Mouse (Mus musculus): ENCODE results near the gene Ksr2.

Gene Ksr2

DNA sequence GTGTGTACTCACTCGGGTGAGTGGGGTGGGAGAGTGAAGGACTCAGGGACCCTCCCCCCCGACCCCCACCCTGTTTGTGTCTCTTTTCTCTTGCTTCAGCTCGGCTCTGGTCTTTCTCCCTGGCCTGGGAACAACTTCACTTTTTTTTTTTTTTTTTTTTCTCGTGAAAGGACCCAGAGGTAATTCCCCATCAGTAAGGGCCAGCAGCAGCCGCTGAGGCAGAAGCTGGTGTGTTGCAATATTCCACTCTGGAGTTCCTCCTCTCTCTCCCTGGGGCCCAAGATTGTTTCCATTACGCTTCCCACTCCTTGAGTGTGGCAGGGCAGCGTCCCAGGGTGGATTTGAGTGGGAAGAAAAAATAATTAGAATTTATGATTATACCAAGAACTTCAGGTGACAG, 72.3 kb downstream of the Ksr2 start:
- no peak for DNase-seq

DNA sequence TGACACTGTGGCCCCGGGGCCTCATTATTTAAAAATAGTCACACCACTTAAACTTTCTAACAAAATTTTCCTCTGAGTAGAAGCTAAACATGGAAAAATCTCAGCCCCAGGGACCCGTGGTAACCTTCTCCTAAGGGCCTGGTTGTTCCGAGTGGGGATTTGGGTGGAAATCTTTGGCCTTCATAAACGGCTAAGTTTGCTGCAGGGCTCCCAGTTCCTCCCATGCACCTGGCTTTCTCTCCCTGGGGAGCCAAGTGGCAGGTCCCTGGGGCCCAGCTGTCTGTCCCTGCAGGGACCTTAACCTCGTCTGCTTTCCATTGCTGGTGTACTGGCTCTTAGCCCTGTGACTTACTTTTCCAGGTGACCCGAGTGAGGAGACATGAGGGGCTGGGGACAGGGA, 74.4 kb downstream of the Ksr2 start:
- no peak for DNase-seq

DNA sequence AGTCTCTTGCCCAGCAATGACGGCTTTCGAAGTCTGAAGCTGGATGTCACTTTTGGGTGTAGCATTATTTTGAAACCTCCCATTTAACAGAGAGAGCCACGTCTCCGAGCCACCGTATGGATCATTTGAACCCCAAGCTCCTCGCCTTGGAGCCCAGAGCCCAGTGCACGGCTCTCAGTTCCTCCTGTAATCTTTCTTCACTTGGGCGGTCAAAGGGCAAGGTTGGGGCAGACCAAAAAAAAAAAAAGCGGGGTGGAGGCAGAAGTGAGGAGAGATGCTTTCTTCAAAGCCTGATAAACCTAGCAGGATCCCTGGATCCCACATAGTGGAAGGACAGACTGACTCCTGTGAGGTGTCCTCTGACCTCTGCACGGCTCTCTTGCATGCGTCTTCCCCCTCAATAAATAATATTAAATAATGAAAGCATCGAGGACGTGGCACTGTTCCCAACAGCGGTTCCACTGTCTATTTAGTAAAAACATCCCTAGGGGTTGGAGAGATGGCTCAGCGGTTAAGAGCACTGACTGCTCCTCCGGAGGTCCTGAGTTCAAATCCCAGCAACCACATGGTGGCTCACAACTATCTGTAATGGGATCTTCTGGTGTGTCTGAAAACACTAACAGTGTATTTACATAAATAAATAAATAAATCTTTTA, 75.0 kb downstream of the Ksr2 start:
- no peak for DNase-seq

DNA sequence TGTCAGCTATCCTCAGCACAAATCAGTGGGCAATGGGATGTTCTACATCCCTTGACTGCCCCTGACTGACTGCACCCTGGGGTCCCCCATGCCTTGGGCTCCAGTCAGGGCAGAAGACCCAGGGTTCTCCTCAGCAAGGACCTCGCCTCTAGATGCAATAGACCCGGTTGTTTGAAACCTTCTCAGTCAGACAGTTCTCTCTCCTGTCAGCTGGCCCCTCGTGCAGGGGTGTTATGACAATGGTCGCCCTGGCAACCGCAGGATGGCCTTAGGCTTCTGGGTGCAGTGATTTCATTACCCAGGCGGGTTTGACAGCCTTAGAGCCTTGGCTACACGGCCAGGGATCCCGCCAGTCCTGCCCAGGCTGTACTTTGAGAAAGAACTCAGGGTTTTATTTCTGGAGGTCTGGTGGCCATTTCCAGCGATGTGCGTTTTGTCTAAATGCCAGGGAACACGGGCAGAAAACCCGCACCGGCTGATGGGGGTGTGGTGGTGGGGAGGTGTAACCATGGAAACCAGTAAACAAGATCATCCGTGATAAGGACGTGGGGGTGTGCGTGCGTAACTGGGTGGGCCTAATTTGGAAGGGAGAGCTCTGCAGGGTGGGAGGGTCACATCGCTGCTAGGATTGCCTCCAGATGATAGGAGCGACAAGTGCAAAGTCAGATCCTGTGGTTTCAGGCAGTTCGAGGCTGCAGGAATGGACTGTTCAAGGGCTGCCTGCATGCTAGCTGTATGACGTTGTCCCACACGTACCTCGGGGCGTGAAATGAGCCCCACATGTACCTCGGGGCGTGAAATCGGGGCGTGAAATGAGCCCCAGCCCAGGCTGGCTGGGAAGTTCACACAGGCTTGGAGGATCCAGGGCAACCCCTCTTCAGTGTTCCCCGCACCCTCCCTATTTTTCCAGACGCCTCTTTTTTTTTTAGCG, 79.4 kb downstream of the Ksr2 start:
- DNase-seq, result peak; percentile 77

DNA sequence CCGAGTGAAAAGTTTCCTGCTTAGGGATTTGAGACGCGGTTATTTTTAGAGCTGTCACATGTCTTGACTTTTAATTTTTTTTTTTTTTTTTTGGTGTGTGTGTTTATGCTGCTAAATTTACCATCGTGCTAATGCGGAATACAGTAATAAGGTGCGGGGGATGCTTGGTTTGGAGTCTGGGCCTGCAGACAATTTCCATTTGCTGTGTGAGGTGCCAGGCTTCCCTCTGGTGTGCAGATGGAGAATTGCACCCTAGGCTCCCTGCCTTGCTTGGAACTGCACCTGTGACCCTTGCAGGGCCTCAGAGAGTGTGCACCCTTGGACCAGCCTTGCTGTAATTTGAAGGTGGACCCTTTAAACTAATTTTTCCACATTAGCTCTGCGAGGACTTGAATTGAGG, 80.1 kb downstream of the Ksr2 start:
- DNase-seq, result peak; percentile 79

DNA sequence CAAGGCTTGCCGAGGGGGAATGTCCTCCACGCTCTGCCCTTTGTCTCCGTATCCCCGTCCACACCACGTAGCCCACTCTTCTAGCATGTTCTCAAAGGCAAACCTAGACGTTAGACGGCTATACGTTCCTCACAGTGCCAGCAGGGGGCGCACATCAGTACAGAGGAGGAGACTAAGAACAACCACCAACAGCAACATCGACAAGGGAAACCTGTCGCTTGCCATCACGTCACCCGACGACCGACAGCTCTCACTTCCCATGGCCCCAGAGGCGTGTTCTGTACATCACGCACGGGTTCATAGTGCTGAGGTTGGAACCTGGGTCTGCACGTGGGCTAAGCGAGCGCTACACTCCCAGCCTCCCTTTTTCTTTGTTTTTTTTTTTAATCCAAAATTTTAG, 83.3 kb downstream of the Ksr2 start:
- no peak for DNase-seq

DNA sequence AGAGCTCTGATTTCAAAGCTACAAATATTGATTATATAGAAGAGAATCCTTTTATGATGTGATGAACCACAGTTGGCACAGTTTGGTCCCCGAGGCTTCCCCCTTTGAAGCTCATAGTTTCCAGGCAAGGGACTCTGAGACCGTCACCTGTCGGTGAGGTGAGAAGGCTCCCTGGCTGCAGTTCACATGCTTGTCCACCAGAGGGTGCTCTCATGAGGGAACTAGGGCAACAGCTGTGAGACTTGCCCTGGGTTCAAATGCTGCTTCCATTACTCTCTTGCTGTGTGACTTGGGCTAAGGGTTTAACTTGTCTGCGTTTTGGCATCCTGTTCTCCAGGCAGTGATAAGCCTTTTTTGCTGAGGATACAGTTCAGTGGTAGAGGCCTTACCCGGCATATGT, 88.8 kb downstream of the Ksr2 start:
- no peak for DNase-seq

DNA sequence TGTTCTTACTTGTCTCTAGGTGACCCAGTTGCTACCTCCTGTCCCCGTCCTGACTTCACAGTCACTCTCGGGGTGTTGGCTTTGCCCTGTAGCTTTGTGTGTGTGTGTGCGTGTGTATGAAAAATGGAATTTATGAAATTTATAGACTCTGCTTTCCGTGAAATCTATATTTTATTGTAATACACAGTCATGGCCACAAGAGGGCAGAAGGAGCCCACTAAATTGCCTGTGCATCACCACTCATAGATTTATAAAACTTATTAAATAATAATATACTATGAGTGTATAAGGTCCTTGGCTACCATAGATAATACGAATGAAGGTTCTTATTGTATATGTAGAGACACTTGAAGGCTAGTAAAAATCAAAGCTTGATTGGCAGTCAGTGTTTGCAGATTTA, 90.6 kb downstream of the Ksr2 start:
- no peak for DNase-seq

DNA sequence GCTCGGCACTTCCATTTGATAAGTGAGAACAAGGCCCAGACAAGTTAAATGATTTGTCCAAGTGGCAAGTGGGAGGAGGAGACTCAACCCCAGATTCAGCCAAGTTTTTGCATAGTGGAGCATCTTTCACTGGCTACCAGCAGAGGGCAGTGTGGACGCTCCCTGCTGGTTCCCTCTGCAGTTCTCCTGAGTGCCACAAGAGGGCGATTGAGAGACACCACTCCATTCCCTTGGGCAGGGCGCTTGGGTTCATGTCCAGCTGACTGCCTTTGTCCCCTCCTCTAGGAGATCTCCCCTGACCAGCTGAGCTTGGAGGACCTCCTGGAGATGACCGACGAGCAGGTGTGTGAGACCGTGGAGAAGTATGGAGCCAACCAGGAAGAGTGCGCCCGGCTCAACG, 91.4 kb downstream of the Ksr2 start:
- peak; percentile 66 for DNase-seq

DNA sequence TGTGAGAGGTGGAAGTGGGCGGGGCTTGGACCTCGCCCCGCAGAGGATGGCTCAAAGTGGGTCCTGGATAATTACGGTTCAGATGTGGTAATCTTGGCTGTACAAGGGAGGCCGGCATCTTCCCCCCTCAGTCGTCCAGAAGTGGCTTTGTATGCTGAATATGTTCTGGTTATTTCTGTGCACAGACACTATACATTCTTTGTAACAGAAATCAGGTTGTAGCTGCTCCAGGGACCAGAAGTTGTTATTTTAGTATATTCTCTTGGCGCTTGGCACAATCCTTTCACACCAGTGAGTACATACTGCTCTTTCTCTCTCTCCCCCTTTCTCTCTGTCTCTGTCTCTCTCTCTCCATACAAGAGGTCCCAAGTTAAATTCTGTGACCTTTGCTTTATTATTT, 92.0 kb downstream of the Ksr2 start:
- DNase-seq, result no peak

DNA sequence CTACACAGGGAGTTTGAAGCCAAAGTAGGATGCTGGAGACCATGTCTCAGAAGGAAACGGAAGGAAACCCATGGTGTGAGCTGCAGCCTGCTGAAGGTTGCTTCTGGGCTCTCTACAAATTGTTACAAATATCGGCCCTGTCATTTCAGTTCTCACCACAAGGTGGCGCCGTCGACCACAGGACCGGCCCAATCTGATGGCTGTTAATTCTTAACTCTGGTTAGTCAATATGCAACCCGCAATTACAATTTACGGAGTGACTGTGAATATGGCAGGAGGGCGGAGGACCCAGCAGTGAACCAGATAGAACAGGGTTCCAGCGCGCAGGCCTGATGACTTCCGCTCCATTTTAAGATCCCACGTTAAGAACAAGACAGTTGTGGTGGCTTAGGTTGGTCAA, 92.6 kb downstream of the Ksr2 start:
- no peak for DNase-seq

DNA sequence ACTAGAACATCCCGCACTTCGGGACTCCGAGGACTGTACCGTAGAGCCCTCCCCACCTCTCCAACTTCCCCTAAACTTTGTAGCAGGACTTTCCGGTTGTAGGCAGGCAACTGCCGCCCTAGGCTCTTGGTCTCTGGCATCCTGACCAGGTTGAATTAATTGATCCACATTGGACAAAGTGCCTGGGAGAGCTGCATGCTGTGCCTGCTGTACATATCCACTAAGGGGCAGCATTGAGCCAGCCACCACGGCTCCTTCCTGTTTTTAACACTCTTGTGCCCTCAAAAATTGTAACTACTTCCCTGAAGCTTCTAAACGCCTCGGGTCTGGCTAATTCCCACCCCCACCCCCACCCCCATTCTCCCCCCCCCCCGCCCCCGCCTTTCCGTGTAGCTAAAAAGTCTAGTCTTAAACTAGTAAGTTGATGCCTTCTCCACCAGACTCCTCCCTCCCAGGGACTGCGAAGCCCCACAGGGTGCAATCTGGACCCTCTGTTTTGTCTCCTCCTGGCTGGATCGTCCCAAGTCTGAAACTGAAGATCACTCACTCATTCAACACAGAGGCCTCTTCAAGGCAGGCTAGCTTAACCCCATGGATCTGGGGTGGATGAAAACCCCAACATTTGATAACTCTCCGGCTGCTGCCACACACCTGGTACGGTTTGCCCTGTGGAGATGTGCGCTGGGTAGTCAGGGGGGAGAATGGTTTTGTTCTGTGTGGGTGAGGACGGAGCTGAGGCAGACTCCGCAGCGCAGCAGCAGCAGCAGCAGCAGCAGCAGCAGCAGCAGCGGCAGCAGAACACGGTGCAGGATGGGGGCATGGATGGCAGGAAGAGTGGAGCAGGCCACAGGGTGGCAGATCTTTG, 95.9 kb downstream of the Ksr2 start:
- no peak for DNase-seq

DNA sequence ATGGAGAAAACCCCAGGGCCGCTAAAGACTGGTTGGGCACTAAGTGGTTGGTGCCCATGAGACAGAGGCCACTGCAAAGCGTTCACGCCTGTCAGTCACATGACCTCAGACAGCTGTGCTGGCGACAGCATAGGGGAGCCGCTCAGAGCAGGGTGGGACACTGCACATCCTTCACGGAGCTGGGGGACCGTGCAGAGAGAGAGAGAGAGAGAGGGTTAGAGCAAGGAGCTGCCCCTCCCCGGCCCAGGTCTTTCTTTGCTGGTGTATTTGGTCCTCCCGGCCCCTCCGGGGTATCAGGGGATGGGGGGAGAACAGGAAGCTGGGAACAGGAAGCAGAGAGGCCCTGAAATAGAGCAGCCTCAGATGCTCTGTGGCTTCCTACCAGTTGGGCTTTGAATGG, 97.1 kb downstream of the Ksr2 start:
- DNase-seq, result no peak

DNA sequence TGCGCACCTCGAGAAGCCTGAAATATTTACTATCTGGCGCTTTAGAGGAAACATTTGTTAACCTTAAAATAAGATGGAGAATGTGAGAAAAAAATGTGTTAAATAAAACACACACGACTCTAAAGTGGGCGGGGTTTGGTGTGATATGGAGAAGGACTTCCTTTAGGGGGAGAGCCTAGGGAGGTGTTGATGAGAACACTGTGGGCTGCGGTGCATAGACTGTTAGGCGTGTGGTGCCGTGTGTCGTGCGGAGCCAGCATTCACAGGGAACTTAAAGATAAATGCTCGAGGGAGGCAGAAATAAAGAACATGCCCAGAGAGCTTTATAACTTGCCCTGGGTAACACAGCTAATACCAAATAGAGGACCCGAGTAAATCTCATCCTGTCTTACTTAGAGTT, 101.6 kb downstream of the Ksr2 start:
- DNase-seq, result no peak

DNA sequence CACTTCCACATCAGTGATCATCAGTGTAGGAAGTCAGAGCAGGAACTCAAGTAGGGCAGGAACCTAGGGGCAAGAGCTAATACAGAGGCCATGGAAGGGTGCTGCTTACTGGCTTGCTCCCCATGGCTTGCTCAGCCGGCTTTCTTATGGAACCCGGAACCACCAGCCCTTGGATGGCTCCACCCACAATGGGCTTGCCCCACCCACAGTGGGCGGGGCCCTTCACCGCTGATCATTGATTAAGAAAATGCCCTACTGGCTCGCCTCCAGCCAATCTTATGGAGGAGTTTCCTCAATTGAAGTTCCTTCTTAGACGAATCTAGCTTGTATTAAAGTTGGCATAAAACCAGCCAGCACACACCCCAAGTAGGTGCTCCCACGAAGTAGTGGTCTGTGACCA, 102.1 kb downstream of the Ksr2 start:
- DNase-seq, result no peak

DNA sequence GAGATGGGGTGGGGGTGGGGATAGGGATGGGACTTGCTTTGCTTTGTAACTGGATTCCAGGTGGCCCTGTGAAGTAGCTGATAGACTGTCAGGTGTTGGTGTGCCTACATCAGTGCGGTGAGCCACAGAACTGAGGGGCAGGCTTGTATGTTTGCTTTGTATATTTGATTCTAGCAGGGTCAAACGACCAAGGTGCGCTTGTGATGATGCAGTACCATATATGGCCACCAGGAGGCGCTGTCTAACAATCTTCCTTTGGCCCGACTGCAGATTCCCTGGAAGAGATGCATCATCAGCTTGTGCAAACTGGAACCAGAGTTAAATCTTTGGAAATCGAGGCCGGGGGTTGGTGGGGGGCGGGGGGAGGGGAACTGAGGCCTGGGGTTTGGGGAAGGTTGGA, 102.8 kb downstream of the Ksr2 start:
- DNase-seq, result no peak

DNA sequence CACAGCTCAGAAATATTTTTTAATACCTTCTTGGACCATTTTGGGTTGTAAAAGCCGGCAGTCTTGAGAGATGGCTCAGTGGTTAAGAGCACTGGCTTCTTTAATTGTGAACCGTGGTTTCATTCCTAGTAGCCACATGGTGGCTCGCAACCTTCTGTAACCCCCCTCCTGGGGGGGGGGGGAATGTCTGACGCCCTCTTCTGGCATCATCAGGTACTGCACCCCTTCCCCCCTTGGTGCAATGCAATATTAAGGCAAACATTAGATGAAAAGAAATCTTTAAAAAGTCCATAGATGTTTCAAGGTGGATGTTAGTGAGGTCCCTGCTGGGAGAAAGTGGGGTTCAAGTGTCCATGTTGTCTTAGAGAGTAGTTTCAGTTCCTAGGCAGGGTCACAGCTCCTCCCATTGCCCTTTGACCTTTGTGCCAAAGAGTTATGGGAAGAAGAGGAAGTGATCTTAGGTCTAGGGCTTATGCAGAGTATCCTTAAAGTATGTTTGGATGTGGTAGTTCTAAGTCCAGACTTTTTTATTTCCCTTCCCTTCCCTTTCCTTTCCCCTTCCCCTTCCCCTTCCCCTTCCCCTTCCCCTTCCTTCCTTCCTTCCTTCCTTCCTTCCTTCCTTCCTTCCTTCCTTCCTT, 106.2 kb downstream of the Ksr2 start:
- DNase-seq, result no peak

DNA sequence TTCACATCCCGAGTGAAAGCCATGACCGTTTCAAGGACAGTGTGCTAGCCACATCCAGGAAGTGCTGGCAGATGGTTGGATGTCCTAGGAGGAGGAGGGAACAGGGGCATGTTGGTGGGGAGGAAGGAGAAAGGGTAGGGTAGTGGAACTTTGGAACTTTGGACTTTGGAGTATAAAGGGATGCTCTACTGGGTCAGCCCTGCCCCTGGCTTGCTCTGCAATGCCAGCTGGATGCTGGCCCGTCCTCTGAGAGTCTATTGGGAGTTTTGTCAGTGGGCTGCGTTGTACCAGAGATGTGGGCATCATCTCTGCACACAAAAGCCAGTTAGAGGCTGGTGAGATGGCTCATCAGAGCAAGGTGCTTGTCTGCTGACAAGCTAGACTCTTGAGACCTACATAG, 107.4 kb downstream of the Ksr2 start:
- no peak for DNase-seq

DNA sequence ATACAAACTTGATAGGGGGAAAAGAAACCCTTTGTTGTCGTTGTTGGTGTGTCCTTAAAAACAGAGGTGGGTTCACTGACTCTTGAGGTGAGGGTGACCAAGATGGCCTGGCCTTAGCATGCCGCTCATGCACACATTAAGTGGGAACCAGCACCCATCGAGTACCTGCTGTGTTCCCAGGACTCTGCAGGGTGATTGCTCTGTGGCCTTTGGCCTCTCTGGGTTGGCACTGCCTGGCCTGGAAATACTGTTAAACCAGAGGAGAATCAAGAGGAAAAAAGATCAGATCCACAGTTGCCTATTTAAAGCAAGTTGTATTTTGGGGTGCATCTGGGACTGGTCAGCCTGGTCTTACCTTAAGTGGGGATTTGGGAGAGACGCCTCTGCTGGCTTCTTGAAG, 107.9 kb downstream of the Ksr2 start:
- DNase-seq, result no peak

DNA sequence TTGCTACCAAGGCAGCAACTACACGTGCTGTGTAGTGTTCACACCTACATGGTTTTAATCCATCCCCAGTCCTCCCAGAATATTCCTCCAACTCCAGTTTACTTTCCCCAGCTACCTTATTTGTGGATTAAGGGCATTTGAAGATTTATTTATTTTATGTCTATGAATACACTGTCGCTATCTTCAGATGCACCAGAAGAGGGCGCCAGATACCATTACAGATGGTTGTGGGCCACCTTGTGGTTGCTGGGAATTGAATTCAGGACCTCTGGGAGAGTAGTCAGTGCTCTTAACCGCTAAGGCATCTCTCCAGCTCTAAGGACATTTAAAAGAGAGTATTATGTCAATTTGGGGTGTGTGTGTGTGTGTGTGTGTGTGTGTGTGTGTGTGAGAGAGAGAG, 108.7 kb downstream of the Ksr2 start:
- DNase-seq, result no peak

DNA sequence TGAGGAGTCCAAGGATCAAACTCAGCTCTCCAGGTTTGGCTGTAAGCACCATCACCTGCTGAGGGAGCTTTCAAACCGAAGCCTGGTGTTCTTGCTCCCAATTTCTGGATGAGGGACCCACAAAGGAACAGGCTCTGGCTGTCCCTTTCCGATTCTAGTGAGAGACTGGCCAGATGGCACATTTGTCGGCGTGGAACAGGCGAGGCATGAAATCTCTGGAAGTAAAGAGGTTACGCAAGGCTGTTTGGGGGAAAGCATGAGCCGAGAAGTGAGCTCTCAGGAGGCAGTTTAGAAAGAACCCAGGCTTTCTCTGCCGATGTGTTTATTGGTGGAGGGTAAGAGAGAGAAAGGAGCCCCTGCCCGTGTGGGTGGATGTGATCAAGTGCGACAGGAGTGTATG, 109.2 kb downstream of the Ksr2 start:
- DNase-seq, result no peak

DNA sequence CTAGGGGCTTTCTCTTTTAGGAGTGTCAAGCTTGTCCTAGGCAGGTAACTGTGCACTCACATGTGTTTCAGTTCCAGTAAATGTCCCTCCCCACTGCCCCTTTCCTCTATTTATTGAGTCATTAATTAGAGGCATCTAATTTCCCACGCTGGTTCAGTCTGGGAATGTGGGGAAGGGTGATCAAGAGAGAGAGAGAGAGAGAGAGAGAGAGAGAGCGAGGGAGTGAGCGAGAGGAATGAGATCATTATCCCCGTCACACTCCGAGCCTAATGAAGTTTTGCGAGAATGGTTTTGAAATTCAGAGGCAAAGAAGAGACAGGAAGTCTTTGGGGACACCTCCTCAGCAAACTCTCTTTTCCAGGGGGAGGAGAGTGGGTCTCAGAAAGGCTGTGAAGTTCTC, 117.2 kb downstream of the Ksr2 start:
- DNase-seq, result no peak

DNA sequence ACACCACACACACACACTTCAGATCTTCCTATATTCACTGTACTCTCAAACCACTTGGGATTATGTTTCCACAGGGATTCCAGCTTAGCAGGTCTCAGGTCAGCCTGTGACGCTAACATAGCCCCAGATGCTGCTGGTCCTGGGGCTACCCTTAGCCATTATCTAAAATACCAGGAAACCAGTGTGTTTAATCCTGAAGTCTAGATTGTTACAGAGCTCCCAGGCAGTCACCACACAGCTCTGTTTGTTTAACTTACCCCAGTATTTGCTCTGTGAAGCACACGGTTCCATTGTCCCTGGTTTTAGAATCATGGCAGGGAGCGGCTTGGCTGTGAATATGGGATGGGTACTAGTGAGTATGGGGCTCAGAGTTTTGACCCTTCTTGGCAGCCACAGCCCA, 125.4 kb downstream of the Ksr2 start:
- no peak for DNase-seq

Data from layer of hippocampus, adult 9-11 months (tissue).